Mouse (Mus musculus): ENCODE data around the gene Pafah1b2. TPM values are rescaled to one million over a fixed set of nuclear protein-coding genes. Genes with fewer than 3 reads are reported as not detected.

Pafah1b2 gene
- total and polyA plus RNA-seq, 3 experiments = 65.5 to 154 (median 134) TPM

- TF ChIP-seq GATA1 (IDR thresholded peaks at IDR 0.05; ENCODE audit: borderline replicate concordance, low read length) = no peak
- TF ChIP-seq GATA2 (IDR thresholded peaks at IDR 0.05; ENCODE audit: borderline replicate concordance, low read depth, low read length) = no peak
- no peak for TF ChIP-seq TAL1 (conservative IDR thresholded peaks at IDR 0.05; ENCODE audit: low read depth, low read length)
- TF ChIP-seq CTCF (IDR thresholded peaks at IDR 0.05; ENCODE audit: low read depth, low read length) = no peak
- no peak for TF ChIP-seq POLR2AphosphoS5 (IDR thresholded peaks at IDR 0.05; ENCODE audit: insufficient replicate concordance, low read depth, low read length)
- no peak for ATAC-seq (ENCODE audit: extremely low read depth, insufficient number of reproducible peaks, low FRiP score, poor library complexity, severe bottlenecking)
- peaks cover 55% of the 10 kb centered on the region for H3K4me1 ChIP-seq (ENCODE audit: insufficient read depth, low read depth, low read length)
These were observed 31.9 kb downstream of the Pafah1b2 start for GRCm38 (mm10) chr9:45980611-45981010.

DNA sequence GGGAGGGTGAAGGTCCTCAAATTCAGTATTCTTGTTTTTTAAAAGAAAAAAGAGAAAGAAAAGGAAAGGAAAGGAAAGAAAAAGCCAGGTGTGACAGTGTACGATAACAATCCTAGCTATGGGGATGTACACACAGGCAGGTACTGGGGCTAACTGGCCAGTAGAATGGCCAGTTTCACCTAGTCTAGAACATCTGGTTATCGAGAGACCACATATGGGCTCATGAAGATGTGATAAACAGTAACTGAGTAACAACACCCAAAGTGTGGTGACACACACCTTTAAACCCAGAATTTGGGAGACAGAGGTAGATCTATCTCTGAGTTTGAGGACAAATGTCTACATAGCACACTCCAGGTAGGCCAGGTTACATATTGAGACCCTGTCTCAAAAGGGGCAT lies 32.7 kb downstream of the Pafah1b2 start:
- ATAC-seq (ENCODE audit: extremely low read depth, insufficient number of reproducible peaks, low FRiP score, poor library complexity, severe bottlenecking) = no peak
- H3K27me3 ChIP-seq (ENCODE audit: insufficient read depth, low read length) = no peaks in the 10 kb centered on the region
- TF ChIP-seq CTCF (IDR thresholded peaks at IDR 0.05; ENCODE audit: low read depth, low read length) (no peak), TAL1 (conservative IDR thresholded peaks at IDR 0.05; ENCODE audit: low read depth, low read length) (no peak), POLR2AphosphoS5 (IDR thresholded peaks at IDR 0.05; ENCODE audit: insufficient replicate concordance, low read depth, low read length) (no peak), GATA2 (IDR thresholded peaks at IDR 0.05; ENCODE audit: borderline replicate concordance, low read depth, low read length) (no peak), GATA1 (IDR thresholded peaks at IDR 0.05; ENCODE audit: borderline replicate concordance, low read length) (no peak)
- H3K9me3 ChIP-seq (replicated peaks) = no peaks in the 10 kb centered on the region
- H3K36me3 ChIP-seq (replicated peaks) = peaks cover 67% of the 10 kb centered on the region
- H3K4me1 ChIP-seq (ENCODE audit: insufficient read depth, low read depth, low read length) = peaks cover 50% of the 10 kb centered on the region
- DNase-seq (ENCODE audit: low spot score) = no peak
- no peak overlapping the region for H3K4me3 ChIP-seq (ENCODE audit: low read depth, low read length)

More at GRCm38 (mm10) chr9:45980611-45981010, 31.9 kb downstream of the Pafah1b2 start:
- H3K36me3 ChIP-seq (replicated peaks) = peaks cover 60% of the 10 kb centered on the region
- H3K9me3 ChIP-seq (replicated peaks) = no peaks in the 10 kb centered on the region
- no peak for DNase-seq (ENCODE audit: low spot score)
- H3K4me3 ChIP-seq (ENCODE audit: low read depth, low read length) = no peak overlapping the region
- no peaks in the 10 kb centered on the region for H3K27me3 ChIP-seq (ENCODE audit: insufficient read depth, low read length)

GRCm38 (mm10) chr9:45976884-45977283 lies 35.6 kb downstream of the Pafah1b2 start:
- Histone ChIP-seq H3K27me3 (ENCODE audit: insufficient read depth, low read length) (no peaks in the 10 kb centered on the region), H3K4me1 (ENCODE audit: insufficient read depth, low read depth, low read length) (peaks cover 28% of the 10 kb centered on the region), H3K4me3 (ENCODE audit: low read depth, low read length) (no peak overlapping the region), H3K36me3 (replicated peaks) (peaks cover 75% of the 10 kb centered on the region), H3K9me3 (replicated peaks) (no peaks in the 10 kb centered on the region)
- TF ChIP-seq TAL1 (conservative IDR thresholded peaks at IDR 0.05; ENCODE audit: low read depth, low read length) = no peak
- TF ChIP-seq GATA2 (IDR thresholded peaks at IDR 0.05; ENCODE audit: borderline replicate concordance, low read depth, low read length) = no peak
- DNase-seq (ENCODE audit: low spot score) (no peak), ATAC-seq (ENCODE audit: extremely low read depth, insufficient number of reproducible peaks, low FRiP score, poor library complexity, severe bottlenecking) (no peak)

- Histone ChIP-seq H3K27me3 (ENCODE audit: insufficient read depth, low read length) (no peaks in the 10 kb centered on the region), H3K4me1 (ENCODE audit: insufficient read depth, low read depth, low read length) (peaks cover 4% of the 10 kb centered on the region; the same call in 1 of the 2 replicates), H3K36me3 (replicated peaks) (peaks cover 93% of the 10 kb centered on the region), H3K4me3 (ENCODE audit: low read depth, low read length) (no peak overlapping the region), H3K9me3 (replicated peaks) (no peaks in the 10 kb centered on the region)
- no peak for ATAC-seq (ENCODE audit: extremely low read depth, insufficient number of reproducible peaks, low FRiP score, poor library complexity, severe bottlenecking)
- no peak for DNase-seq (ENCODE audit: low spot score)
- TF ChIP-seq GATA1 (IDR thresholded peaks at IDR 0.05; ENCODE audit: borderline replicate concordance, low read length) (no peak), GATA2 (IDR thresholded peaks at IDR 0.05; ENCODE audit: borderline replicate concordance, low read depth, low read length) (no peak), POLR2AphosphoS5 (IDR thresholded peaks at IDR 0.05; ENCODE audit: insufficient replicate concordance, low read depth, low read length) (no peak), TAL1 (conservative IDR thresholded peaks at IDR 0.05; ENCODE audit: low read depth, low read length) (no peak), CTCF (IDR thresholded peaks at IDR 0.05; ENCODE audit: low read depth, low read length) (no peak)
These were observed 48.9 kb downstream of the Pafah1b2 start for GRCm38 (mm10) chr9:45963577-45963976.

- no peak for ATAC-seq (ENCODE audit: extremely low read depth, insufficient number of reproducible peaks, low FRiP score, poor library complexity, severe bottlenecking)
- H3K4me1 ChIP-seq (ENCODE audit: insufficient read depth, low read depth, low read length) = peaks cover 8% of the 10 kb centered on the region; the same call in 1 of the 2 replicates
These were observed 50.6 kb downstream of the Pafah1b2 start for GRCm38 (mm10) chr9:45961855-45962254.

DNA sequence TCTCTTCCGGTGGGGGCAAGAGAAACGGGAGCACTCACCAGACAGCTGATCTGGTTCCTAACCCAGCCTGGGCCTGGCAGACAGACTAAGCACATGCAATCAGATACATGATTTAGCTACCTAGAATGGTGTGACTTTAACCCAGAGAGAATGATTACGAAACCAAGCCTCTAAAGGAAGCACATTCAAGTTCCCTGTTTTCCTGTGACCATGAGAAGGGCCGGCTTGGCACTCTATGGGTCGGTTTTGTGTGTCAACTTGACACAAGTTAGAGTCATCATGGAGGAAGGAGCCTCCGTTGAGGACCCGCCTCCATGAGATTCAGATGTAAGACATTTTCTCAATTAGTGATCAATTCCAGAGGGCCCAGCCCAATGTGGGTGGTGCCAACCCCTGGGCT lies 52.8 kb downstream of the Pafah1b2 start:
- H3K27me3 ChIP-seq (ENCODE audit: insufficient read depth, low read length) = no peaks in the 10 kb centered on the region
- peaks cover 19% of the 10 kb centered on the region for H3K4me1 ChIP-seq (ENCODE audit: insufficient read depth, low read depth, low read length)
- ATAC-seq (ENCODE audit: extremely low read depth, insufficient number of reproducible peaks, low FRiP score, poor library complexity, severe bottlenecking) = no peak
- H3K4me3 ChIP-seq (ENCODE audit: low read depth, low read length) = no peak overlapping the region
- H3K9me3 ChIP-seq (replicated peaks) = no peaks in the 10 kb centered on the region
- DNase-seq (ENCODE audit: low spot score) = no peak
- H3K36me3 ChIP-seq (replicated peaks) = peaks cover 67% of the 10 kb centered on the region
- TF ChIP-seq POLR2AphosphoS5 (IDR thresholded peaks at IDR 0.05; ENCODE audit: insufficient replicate concordance, low read depth, low read length) (no peak), TAL1 (conservative IDR thresholded peaks at IDR 0.05; ENCODE audit: low read depth, low read length) (no peak), GATA1 (IDR thresholded peaks at IDR 0.05; ENCODE audit: borderline replicate concordance, low read length) (no peak), CTCF (IDR thresholded peaks at IDR 0.05; ENCODE audit: low read depth, low read length) (no peak), GATA2 (IDR thresholded peaks at IDR 0.05; ENCODE audit: borderline replicate concordance, low read depth, low read length) (no peak)

More at GRCm38 (mm10) chr9:45961855-45962254, 50.6 kb downstream of the Pafah1b2 start:
- no peaks in the 10 kb centered on the region for H3K27me3 ChIP-seq (ENCODE audit: insufficient read depth, low read length)
- no peak for DNase-seq (ENCODE audit: low spot score)
- no peak overlapping the region for H3K4me3 ChIP-seq (ENCODE audit: low read depth, low read length)
- no peaks in the 10 kb centered on the region for H3K9me3 ChIP-seq (replicated peaks)
- TF ChIP-seq POLR2AphosphoS5 (IDR thresholded peaks at IDR 0.05; ENCODE audit: insufficient replicate concordance, low read depth, low read length) (no peak), TAL1 (conservative IDR thresholded peaks at IDR 0.05; ENCODE audit: low read depth, low read length) (no peak), GATA2 (IDR thresholded peaks at IDR 0.05; ENCODE audit: borderline replicate concordance, low read depth, low read length) (no peak), GATA1 (IDR thresholded peaks at IDR 0.05; ENCODE audit: borderline replicate concordance, low read length) (no peak), CTCF (IDR thresholded peaks at IDR 0.05; ENCODE audit: low read depth, low read length) (no peak)
- peaks cover 84% of the 10 kb centered on the region for H3K36me3 ChIP-seq (replicated peaks)

Measured in G1E (cell line).